Mouse (Mus musculus) embryonic facial prominence, embryonic 14.5 days (tissue): ENCODE measurements around the gene Nfil3. TPM values are rescaled to one million over a fixed set of nuclear protein-coding genes. Genes with fewer than 3 reads are reported as not detected.

Experiments used
- ATAC-seq: fragments of 200-750 bp; cut with Nextera tagmentation; 2 replicates; pipeline ENCODE4 v1.8.0; 2017; ENCODE audit warnings: low read depth, moderate number of reproducible peaks, moderate TSS enrichment
- DNase-seq: peaks from one replicate; pipeline ENCODE4 v3.0.0-alpha.2; 2015; ENCODE audit warnings: low spot score
- H3K27ac ChIP-seq: fragments of 300-500 bp; sonication (generic); replicated peaks from 2 replicates; pipeline ENCODE4 v1.5.1; 2014; ENCODE audit warnings: low read depth, mild to moderate bottlenecking, low read length, moderate library complexity
- H3K27me3 ChIP-seq: fragments of 300-500 bp; sonication (generic); replicated peaks from 2 replicates; pipeline ENCODE4 v1.6.1; 2014; ENCODE audit warnings: low read length; ENCODE audit not compliant: control insufficient read depth, insufficient read depth
- H3K36me3 ChIP-seq: fragments of 300-500 bp; sonication (generic); 2 replicates; pipeline ENCODE4 v1.6.1; 2014; ENCODE audit warnings: low read length, mixed read lengths; ENCODE audit not compliant: control insufficient read depth, insufficient read depth
- H3K4me1 ChIP-seq: fragments of 300-500 bp; sonication (generic); 2 replicates; pipeline ENCODE4 v1.6.1; 2014; ENCODE audit warnings: antibody characterized with exemption, low read length; ENCODE audit not compliant: control insufficient read depth, insufficient read depth
- H3K4me2 ChIP-seq: fragments of 300-500 bp; sonication (generic); 2 replicates; pipeline ENCODE4 v1.6.1; 2014; ENCODE audit warnings: low read depth, mild to moderate bottlenecking, low read length, moderate library complexity, mixed read lengths
- H3K4me3 ChIP-seq: fragments of 300-500 bp; sonication (generic); 2 replicates; pipeline ENCODE4 v1.5.1; 2014; ENCODE audit warnings: low read depth, mild to moderate bottlenecking, low read length
- H3K9ac ChIP-seq: fragments of 300-500 bp; sonication (generic); 2 replicates; pipeline ENCODE4 v1.6.1; 2014; ENCODE audit warnings: low read depth, mild to moderate bottlenecking, low read length, moderate library complexity, mixed read lengths
- H3K9me3 ChIP-seq: fragments of 300-500 bp; sonication (generic); 2 replicates; pipeline ENCODE4 v1.6.1; 2016; ENCODE audit warnings: low read length; ENCODE audit not compliant: control insufficient read depth
- WGBS: fragments of 180-500 bp; shearing (Covaris S2); extraction: QIAGEN DNeasy Blood & Tissue Kit; methylation state at CpG from one replicate; pipeline ENCODE4 v1.1.7; 2014; 5-methylcytosine and 5-hydroxymethylcytosine counted together
- polyA plus RNA-seq: library from polyadenylated mRNA; unstranded; fragments of >200 nt; fragmentation: Nextera tagmentation; extraction: Ambion mirVana; gene quantifications from 2 replicates; pipeline ENCODE4 v1.2.1, GENCODE M21; 2014

Gene Nfil3
- polyA plus RNA-seq, 1 experiment from 2014 or later: 30.4 TPM

DNA sequence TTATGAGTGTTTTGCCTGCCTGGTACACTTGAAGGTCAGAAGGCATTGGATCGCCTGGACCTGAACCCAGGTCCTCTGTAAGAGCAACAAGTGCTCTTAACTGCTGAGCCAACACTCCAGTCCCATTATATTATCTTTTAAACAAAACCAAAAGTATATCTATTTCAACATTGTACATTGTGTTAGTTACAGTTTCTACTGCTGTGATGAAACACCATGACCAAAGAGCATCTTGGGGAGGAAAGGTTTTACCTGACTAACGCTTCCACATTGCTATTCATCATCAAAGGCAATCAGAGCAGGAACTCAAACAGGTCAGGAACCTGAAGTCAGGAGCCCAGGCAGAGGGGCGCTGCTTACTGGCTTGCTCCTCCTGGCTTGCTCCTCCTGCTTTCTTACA lies 8.2 kb downstream of the Nfil3 start:
- Histone ChIP-seq H3K9ac (no peak overlapping the region), H3K4me2 (no peak overlapping the region), H3K4me1 (peaks cover 23% of the 10 kb centered on the region), H3K27ac (no peak overlapping the region), H3K36me3 (peaks cover 13% of the 10 kb centered on the region), H3K9me3 (no peaks in the 10 kb centered on the region), H3K4me3 (no peak overlapping the region), H3K27me3 (no peaks in the 10 kb centered on the region)
- 87% methylated on average over 3 of the region's 3 CpGs for WGBS
- DNase-seq (no peak), ATAC-seq (no peak)

- Histone ChIP-seq H3K9ac (no peak overlapping the region), H3K9me3 (no peaks in the 10 kb centered on the region), H3K4me1 (peaks cover 6% of the 10 kb centered on the region), H3K36me3 (peaks cover 30% of the 10 kb centered on the region), H3K4me2 (no peak overlapping the region), H3K4me3 (no peak overlapping the region), H3K27me3 (no peaks in the 10 kb centered on the region), H3K27ac (no peak overlapping the region)
- ATAC-seq: no peak
- WGBS: 82% methylated on average over 6 of the region's 6 CpGs
- no peak for DNase-seq
Observed at GRCm38 (mm10) chr13:52970876-52971275, 10.0 kb downstream of the Nfil3 start.

DNA sequence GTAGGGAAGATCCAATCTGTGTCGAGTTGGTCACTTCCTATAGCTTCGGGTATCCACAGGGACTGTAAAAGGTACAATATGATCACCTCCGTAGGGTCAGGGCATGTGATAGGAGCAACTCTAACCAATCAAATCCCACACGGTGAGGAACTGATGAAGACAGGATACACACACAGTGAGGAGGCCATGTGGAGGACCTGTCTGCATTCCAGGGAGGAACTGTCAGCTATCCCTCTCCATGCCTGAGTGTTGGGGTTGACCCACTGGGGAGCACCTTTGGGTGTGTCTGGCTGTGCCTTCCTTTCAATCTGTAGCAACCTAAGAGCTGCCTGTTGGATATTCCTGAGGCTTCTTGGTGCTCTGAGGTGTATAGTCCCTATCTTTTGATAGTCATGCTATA lies 18.0 kb downstream of the Nfil3 start:
- H3K4me1 ChIP-seq: no peaks in the 10 kb centered on the region
- H3K27me3 ChIP-seq: no peaks in the 10 kb centered on the region
- no peak overlapping the region for H3K27ac ChIP-seq
- no peak overlapping the region for H3K4me3 ChIP-seq
- peaks cover 33% of the 10 kb centered on the region for H3K36me3 ChIP-seq
- no peak overlapping the region for H3K4me2 ChIP-seq
- 89% methylated on average over 4 of the region's 4 CpGs for WGBS
- no peak overlapping the region for H3K9ac ChIP-seq
- ATAC-seq (no peak), DNase-seq (no peak)
- H3K9me3 ChIP-seq: no peaks in the 10 kb centered on the region

DNA sequence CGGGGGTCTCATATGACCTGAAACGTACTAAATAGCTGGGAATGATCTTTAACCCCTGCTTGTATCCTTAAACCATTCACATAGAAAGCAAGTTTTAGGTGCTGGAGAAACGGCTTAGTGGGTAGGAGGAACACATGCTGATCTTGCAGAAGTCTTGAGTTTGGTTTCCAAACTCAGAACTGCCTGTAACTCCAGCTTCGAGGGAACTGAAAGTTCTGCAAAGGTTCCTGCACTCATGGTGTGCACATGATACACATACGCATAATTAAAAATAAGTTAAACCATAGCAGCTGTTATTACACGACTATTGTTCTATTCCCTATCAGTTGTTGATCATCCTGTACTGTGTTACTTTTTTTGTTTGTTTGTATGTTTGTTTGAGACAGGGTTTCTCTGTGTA lies 18.5 kb downstream of the Nfil3 start:
- Histone ChIP-seq H3K27ac (no peak overlapping the region), H3K4me3 (no peak overlapping the region), H3K9ac (no peak overlapping the region), H3K36me3 (peaks cover 28% of the 10 kb centered on the region), H3K9me3 (no peaks in the 10 kb centered on the region), H3K4me2 (no peak overlapping the region), H3K27me3 (no peaks in the 10 kb centered on the region), H3K4me1 (no peaks in the 10 kb centered on the region)
- ATAC-seq: no peak
- no peak for DNase-seq
- 74% methylated on average over 6 of the region's 6 CpGs for WGBS

GRCm38 (mm10) chr13:52953779-52954553 lies 26.9 kb downstream of the Nfil3 start:
- WGBS: 85% methylated on average over 6 of the region's 6 CpGs
- Histone ChIP-seq H3K27ac (no peak overlapping the region), H3K4me3 (no peak overlapping the region), H3K27me3 (no peaks in the 10 kb centered on the region), H3K36me3 (no peaks in the 10 kb centered on the region), H3K9ac (no peak overlapping the region), H3K4me2 (no peak overlapping the region), H3K9me3 (no peaks in the 10 kb centered on the region), H3K4me1 (no peaks in the 10 kb centered on the region)
- no peak for ATAC-seq
- DNase-seq: no peak

- 76% methylated on average over 3 of the region's 3 CpGs for WGBS
Observed at GRCm38 (mm10) chr13:52949211-52949610, 31.7 kb downstream of the Nfil3 start.

DNA sequence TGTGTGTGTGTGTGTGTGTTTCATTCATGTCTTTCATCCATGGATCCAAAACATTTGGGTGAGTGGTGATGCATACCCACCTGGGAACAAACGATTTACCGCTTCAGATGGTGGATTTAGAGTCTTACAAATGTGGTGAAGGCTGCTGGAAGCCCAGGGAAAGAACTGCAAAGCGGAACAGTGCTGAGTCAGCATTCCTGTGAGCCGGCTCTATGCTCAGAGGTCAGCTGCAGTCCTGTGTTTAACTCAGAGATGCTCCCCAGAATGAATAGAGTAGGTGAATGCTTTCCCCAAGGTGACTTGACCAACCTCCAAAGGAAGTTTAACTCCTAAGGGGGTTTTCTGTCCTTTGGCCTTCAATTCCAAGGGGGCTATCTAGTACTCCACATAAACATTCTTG lies 33.3 kb downstream of the Nfil3 start:
- ATAC-seq (no peak), DNase-seq (no peak)
- Histone ChIP-seq H3K4me3 (no peak overlapping the region), H3K27me3 (no peaks in the 10 kb centered on the region), H3K36me3 (no peaks in the 10 kb centered on the region), H3K27ac (no peak overlapping the region), H3K4me2 (no peak overlapping the region), H3K4me1 (no peaks in the 10 kb centered on the region), H3K9me3 (no peaks in the 10 kb centered on the region), H3K9ac (no peak overlapping the region)
- WGBS: 68% methylated on average over 4 of the region's 4 CpGs

More at GRCm38 (mm10) chr13:52949211-52949610, 31.7 kb downstream of the Nfil3 start:
- no peak for DNase-seq
- Histone ChIP-seq H3K4me3 (no peak overlapping the region), H3K9me3 (no peaks in the 10 kb centered on the region), H3K27ac (no peak overlapping the region), H3K4me1 (no peaks in the 10 kb centered on the region), H3K4me2 (no peak overlapping the region), H3K27me3 (no peaks in the 10 kb centered on the region), H3K9ac (no peak overlapping the region), H3K36me3 (no peaks in the 10 kb centered on the region)
- no peak for ATAC-seq

- H3K36me3 ChIP-seq: no peaks in the 10 kb centered on the region
- H3K4me3 ChIP-seq: no peak overlapping the region
- no peak overlapping the region for H3K9ac ChIP-seq
- no peak for DNase-seq
- H3K27me3 ChIP-seq: no peaks in the 10 kb centered on the region
- H3K27ac ChIP-seq: no peak overlapping the region
- WGBS: 78% methylated on average over 9 of the region's 9 CpGs
- H3K4me2 ChIP-seq: no peak overlapping the region
- H3K9me3 ChIP-seq: no peaks in the 10 kb centered on the region
- no peak for ATAC-seq
- no peaks in the 10 kb centered on the region for H3K4me1 ChIP-seq
Observed at GRCm38 (mm10) chr13:52945769-52946168, 35.1 kb downstream of the Nfil3 start.

DNA sequence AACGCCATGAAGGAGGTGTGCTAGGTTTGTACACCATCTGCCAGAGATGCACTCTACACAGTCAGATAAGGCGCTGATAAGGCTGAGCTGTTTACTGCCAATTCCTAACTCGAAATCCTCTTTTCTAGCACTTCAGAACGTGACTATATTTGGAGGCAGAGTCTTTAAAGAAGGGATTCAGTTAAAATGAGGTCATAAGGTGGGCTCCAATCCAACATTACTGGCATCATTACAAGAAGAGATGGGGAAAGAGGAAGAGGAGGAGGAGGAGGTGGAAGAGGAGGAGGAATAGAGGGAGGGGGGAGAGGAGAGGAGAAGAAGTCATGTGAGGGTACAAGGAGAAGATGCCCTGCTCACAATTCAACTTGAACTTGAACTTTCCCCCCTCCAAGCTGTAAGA lies 36.8 kb downstream of the Nfil3 start:
- no peak for DNase-seq
- H3K36me3 ChIP-seq: no peaks in the 10 kb centered on the region
- no peaks in the 10 kb centered on the region for H3K9me3 ChIP-seq
- no peak overlapping the region for H3K4me2 ChIP-seq
- ATAC-seq: no peak
- H3K9ac ChIP-seq: no peak overlapping the region
- H3K4me1 ChIP-seq: no peaks in the 10 kb centered on the region
- H3K4me3 ChIP-seq: no peak overlapping the region
- H3K27ac ChIP-seq: no peak overlapping the region
- 59% methylated on average over 4 of the region's 4 CpGs for WGBS
- H3K27me3 ChIP-seq: no peaks in the 10 kb centered on the region
